Mouse (Mus musculus): ENCODE measurements around the gene Cxcl15.

DNA sequence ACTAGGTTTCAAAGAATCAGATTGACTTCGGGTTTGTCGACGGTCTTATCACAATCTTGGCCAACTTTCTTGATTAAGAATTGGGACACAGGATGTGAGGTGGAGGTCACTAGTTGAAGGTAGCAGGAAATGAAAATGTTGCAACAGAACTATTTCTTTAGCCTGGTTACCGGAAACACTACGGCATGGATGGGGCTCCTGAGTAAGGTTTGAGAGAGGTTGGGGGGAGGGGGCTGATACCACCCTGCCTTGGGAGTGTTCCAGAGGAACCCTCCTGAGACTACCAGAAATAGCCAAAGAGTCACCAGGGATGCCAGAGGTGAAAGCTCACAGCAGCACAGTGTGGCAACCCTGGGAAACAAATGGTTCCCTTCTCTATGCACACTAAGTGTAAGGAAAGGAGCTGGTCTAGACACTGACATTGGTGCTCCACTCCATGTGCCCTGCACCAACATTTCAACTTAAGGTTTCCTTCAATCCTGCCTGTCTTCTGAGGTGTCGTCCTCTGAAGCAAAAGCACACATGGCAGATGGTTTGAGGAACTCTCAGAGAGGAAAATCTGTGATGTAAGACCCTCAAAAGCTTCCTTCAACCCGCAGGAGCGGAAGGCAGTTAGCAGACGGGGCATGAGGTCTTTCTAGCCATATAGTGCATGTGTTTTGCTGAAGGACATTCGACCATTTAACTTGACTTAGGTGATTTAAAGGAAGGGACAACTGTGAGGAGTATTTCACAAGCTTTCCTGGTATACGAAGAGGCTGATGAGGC, 4.8 kb upstream of the Cxcl15 start:
- TF ChIP-seq CTCF (IDR thresholded peaks at IDR 0.05; ENCODE audit: low read depth) (no peak), EP300 (IDR thresholded peaks at IDR 0.05; ENCODE audit: low read depth) (no peak)
